Mouse (Mus musculus) lung, postnatal 4 days (tissue): ENCODE results near the gene Smad6.

Source experiments
- DNase-seq, 2 experiments: peaks; one replicate each; pipeline ENCODE4 v3.0.0; 2021

Gene Smad6

DNA sequence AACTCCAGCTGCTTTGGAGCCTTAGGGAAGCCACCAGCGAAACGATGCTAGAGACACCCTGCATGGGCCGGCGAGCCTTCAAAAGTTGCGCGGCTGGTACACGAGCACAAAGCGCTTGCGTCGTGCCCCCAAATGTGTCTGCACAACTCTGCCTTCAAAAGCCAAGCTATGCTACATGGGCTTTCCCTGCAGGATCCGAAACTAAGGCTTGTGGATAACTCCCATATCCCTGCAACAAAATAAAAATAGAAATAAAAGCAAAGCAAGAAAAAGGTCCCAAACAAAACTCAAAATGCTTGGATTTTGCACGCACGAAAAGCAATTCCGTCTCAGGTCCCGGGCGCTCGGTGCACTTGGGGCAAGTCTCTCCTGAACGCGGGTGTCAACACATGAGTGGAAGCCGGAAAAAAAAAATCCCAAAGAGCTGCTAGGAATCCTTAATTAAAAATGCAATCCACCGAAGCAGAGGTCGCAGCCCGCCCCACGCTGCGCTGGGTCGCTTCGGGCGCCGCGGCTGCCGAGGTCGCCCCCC lies 474 bp downstream of the Smad6 start:
- DNase-seq: no peak

DNA sequence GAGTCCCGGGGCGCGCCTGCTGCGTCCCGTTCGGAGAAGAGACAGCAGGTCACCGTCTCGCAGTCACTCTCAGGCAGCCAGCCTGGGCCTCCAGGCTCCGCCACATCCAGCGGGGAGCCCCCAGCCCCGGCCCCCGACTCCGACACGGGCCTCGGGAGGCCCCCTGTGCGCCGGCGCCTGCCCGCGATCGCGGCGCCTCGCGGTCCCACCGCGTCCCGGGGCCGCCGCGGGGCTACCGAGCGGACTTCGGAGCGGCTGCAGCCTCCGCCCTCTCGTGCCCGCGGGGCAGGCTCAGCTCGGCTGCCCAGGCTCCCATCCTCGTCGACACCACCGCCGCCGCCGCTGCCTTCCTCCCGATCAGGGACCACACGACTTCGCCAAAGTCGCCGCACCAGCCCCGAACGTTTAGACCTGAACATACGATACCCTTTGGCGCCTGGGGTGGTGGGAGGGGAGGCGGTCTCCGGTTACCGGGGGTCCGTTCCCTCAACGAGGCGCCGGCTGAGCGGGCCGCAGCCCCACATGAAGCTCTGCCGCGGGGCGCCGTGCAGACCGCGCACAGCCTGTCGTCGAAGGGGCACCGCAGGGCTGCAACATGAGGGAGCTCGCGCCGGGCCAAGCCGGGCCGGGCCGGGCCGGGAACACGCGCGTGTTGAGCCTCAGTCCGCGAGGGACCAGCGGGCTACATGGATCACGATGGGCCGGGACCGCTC lies 1.1 kb downstream of the Smad6 start:
- DNase-seq: peak; percentile 51 to 62

DNA sequence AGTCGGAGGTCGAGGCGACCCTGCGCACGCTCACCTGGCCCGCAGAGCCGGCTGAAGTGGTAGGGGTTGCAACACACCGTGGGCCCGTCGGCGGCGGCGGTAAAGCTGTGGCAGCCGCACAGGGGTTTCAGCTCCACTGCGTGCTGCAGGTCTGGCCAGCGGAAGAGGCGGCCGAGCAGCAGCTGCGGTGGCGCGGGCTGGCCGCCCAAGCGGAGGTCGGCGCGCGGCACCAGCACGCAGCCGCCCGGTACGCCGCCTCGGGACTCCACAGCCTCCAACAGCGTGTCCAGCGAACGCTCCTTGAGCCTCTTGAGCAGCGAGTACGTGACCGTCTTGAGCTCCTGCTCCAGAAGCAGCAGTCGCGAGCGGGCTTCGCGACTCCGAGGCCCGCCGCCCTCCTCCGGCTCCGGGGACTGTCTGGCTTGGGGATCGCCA lies 1.7 kb downstream of the Smad6 start:
- peak; percentile 52 to 69 for DNase-seq

DNA sequence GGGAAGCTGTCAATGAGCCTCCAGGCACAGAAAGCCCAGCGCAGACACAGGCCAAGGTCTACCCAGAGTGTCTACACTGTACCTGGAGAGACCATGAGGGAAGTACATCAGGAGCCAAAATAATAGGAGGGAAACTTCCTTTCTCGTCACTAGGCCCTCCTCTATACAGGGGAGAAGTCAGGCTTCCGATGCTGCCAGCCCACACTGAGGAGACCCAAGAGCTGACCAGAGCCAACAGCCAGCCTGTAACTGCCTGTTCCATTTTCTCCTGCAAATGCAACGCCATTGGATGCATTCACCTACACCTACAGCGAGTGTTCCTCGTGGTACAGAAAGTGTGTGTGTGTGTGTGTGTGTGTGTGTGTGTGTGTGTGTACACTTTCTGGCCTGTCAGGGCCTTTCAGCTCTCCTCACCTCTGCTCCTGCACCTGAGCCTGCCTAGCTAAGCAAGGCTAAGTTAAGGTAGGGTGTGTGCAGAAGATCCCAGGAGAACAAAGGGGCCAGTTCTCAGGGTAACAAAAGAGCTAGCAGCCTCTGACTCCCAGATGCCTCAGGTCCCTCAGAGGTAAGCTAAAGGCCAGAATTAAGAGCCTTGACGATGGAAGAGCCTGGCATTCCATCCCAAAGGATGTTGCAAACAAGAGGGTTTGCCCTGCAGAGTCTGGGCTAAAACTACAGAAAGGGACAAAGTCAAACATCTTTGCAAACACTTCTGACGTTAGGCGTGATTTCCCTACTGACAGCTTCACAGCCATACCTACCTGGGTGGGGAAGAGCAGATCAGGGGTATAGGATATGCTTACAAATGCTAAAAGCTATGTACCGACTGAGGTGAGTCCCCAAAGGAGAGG lies 2.6 kb downstream of the Smad6 start:
- no peak for DNase-seq

DNA sequence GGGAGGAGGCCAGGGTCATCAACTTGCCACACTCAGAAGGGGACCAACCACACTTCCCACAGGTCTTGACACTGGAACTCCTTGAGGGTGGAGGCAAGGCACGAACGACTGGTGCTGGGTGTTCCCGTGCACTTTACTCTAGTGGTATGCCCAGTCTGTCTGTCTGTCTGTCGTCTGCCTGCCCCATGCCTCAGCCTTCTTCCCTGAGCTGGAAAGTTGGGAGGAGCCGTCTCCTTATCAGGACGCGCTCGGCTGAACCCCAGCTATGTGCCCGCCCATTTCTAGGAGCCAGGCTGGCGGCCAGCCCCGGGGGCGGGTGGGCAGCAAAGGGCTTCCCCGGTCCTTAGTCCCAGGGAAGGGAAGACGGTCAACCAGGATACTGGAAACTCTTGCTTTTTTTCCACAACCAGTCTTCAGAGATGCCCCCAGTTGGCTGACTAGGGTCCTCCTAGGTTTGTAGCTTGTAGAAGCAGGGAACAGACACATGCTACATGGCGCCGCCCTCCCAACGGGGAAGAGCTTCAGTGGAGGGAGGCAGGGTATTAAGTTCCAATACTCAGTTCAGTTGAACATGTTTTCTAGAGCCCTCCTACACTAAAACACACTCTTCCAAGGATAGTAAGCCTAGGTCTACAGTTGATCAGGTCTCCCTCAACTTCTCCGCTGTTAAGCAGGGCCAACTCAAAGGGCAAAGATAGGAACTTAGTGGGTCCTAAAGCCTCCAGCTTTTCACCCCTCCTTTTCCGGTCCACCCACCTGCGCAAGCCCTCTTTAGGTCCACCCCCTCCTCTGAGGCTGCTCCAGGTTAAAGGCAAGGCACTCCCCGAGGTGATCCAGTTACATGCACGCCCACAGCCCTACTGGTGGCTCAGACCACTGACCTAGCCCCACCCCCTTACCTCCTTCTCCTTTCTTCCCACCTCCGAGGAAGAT lies 3.7 kb downstream of the Smad6 start:
- DNase-seq: peak; percentile 78 to 89

DNA sequence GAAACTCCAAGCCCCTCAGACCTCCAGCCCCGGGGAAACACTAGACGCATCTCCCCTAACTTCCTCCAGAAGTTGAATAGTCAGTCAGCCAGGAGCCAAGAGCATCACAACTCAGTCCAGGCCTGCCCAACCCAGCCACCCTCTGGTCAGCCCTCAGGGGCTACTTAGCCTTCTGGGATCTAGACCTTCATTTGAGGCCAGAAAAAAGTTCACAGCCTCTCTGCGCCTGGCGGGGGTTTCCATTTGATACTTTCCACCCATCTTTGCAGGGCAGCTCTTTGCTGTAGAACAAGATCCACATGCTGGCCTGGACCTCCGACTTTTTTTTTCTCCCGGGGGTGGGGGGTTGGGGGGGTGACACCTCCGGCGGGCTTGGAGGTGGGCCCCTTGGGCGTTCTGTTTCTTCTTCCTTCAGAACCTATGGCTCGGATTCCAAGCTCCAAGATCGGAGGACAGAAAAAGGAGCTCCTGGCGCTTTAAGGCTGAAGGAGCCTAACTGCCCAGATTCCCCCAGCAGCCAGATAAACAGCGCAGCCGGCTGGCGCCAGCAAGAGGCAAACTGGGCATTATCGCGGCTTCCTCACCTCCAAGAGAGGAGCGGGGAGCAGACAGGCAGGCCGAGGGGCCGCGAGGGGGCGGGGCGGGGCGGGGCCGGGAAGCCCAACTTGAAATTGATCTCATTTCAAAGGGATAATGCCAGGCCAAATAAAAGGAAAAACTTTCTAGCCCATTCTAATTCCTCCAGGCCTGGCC lies 5.0 kb downstream of the Smad6 start:
- DNase-seq: peak; percentile 66 to 84

DNA sequence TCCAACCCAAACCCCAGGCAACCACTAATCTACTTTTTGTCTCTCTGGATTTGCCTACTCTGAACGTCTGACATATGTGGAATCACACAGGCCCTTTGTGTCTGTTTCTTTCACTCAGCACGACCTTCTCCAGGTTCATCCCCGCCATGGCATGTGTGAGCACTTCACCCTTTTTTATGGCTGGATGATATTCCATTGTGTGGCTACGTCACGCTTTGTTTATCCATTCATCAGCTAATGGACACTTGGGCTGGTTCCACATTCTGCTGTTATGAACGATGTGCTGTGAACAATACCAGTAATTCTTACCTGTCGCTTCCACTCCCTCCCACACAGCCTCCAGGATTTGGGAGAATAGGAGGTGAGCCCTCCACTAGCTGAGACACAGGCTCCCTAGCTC lies 5.8 kb downstream of the Smad6 start:
- DNase-seq: no peak

DNA sequence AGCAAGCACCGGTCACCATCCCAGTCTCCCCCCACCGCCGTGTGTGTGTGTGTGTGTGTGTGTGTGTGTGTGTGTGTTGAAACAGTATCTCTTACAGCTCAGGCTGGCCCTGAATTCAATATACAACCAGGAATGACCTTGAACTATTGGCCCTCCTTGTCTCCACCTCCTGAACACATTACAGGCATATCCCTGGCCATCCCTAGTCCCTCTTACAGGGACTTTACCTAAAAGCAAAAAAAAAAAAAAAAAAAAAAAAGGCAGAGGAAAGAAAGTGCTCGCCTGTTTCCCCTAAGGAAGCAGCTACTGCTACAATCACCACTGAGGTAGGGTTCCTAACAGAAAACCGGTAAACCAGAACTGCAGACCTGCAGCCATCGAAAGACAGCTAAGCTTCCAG lies 7.1 kb downstream of the Smad6 start:
- no peak for DNase-seq

DNA sequence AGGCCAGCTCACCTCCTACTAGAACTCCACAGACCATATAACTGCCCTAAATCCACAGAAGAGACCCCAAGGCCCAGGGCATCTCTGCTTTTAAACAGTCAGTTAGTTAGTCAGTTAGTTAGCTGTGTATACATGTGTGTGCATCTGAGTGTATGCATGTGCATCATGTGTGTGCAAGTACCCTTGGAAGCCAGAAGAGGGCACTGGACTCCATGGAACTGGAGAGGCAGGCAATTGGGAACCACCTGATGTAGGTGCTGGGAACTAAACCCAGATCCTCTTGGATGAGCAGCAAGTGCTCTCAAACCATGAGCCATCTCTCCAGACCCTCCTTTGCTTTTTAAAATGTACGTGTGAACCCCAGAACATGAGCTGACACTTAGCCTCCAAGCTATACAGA lies 10.5 kb downstream of the Smad6 start:
- no peak for DNase-seq

DNA sequence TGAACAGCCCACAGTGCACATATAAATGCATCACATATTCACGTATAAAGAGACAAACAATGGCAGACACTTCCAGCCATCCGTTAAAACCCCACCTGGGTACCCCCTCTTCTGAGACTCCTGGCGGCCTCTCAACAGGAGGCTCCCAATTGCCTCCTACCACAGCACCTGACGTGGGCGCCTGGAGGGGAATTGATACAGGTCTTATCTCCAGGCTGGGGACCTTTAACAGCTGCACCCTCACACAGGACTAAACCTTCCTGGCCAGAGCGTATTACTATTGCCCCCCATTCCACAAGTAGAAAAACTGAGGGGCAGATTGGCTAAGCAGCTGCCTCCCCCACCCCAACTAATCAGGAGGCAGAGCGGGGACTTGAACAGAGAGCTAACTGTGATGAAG lies 18.9 kb downstream of the Smad6 start:
- no peak for DNase-seq

DNA sequence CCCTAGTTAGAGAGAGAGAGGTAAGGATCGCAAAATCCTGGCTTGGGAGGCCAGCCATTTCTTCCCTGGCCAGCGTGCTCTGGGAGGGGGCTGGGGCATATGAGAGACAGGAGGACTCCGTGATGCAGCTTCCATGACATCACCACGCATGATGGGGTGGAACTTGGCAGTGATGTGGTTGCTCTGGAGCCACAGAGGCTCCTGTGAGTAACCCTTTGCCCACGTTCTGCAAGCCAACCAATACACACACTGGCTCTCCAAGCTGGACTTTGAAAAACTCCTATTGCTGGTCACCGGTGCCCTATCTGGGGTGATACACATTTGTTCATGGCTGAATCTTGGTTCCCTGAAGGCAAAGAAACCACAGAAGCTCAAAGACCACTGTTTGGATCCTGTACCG lies 20.8 kb downstream of the Smad6 start:
- DNase-seq: no peak

DNA sequence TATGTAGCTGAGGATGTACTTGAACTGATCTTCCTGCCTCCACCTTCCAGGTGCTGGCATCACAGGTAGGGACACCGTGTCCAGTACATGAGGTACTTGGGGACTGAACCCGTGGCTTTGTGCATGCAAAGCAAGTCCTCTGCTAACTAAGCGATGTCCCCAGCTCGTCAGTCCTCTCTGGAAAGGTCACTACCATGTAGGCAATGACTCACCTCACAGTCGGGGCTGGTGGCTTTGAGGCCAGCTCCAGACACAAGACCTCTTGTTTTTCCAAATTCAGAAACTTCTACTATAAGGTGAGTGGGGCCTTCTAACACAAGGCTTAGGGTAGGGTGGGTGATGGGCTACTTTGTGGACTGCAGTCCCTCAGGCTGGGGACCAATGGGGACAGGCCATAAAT lies 21.8 kb downstream of the Smad6 start:
- no peak for DNase-seq

DNA sequence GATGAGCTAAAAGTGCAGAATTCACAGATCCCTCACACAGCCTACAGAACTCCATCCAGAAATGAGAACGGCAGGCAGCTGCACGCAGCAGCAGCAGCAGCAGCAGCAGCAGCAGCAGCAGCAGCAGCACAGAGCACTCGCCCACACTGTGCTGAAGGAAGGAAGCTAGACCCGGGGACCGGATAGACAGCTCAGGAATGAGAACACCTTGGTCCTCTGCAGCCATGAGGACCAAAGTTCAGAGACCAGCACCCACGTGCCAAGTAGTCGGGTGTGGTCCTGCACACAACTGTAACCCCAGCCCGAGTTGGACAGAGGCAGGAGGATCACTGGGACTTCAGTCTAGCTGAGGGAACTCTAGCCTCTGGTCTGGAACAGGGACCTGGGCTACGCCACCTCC lies 22.7 kb downstream of the Smad6 start:
- no peak for DNase-seq

DNA sequence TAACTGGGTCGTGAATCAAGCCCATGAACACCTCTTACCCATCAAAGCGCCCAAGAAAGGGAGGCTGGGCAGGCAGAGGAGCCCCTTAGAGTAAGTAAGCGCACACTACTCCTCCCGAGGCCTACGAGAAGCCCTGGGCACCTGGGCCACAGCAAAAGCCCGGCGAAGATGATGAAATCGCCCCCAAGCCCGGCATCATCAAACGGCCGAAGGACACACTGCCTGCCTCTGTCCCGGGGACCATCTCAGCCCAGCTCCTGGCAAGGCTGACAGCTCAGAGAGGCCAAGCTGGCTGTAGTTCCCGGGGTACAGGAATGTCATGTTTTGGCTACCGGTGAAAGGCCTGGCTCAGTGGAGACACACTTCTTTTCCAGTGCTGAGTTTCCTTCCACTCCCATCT lies 23.8 kb downstream of the Smad6 start:
- DNase-seq: no peak

DNA sequence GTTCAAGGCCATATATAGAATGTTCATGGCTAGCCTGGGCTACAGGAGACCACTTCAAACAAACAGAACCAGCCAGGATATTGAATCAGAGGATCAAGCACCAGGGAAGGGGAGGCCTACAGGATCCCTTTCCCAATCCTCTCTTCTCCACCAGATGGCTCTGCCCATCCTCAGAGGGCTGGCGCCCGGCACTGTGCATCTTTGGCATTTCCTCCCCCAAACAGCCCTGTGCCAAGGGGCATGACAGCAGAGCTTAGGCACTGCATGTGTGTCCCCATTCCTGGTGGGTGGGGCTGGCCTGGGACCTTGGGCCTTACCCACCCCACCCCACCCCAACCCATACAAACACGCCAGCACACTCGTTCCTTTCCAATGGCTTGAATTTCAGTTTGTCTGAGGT lies 24.4 kb downstream of the Smad6 start:
- DNase-seq: peak; percentile 43 to 57

DNA sequence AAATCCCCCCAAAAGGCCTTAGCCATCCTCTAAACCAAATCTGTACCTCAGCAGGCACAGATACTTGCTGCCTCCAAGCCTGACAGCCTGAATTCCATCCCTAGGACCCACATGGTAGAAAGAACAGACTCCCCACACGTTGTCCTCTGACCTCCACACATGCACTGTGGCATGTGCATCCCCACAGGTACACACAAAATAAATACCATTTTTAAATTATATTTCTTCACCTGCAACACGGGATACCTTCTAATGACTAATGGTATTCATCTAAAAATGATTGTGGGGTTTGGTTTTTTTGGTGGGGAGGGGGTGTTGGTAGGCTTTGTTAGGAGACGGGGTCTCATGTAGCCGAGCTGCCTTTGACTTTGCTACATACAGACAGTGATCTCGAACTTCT lies 28.6 kb downstream of the Smad6 start:
- no peak for DNase-seq

DNA sequence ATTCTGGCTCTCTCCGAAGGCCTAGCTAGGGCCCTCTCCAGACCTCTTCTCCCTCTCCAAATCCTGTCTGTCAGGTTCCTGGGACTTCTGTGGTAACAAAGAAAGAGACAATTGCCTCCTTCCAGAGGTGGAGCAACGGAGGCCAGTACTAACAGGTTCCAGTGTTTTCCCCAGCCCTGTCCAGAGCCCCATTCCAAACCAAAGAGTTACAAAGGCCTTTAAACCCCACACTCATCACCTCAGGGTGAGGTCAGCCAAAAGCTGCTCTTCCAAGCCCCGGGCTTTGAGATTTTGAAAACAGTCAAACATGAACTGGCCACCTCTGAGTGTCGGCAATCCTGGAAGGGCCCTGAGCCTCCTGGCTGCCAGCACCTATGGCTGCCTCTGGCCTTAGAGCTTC lies 29.1 kb downstream of the Smad6 start:
- DNase-seq: no peak

DNA sequence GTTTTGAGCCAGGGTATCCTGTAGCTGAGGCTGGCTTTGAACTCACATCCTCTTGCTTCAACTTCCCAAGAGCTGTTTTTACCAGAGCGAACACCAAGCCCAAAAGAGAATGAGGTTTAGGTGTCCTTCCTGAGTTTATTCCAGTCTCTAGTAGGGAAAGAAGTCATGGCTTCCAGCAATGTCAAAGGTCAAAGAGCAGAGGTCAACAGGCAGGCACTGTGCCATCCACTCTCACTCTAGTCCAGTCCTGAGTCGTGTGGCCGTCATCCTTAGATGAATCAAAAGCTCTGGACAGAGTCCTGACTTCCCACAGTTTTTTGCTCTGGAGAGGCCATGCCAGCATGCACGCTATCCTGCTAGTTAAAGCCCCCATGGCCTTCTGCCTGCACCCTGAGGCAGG lies 30.7 kb downstream of the Smad6 start:
- no peak for DNase-seq

DNA sequence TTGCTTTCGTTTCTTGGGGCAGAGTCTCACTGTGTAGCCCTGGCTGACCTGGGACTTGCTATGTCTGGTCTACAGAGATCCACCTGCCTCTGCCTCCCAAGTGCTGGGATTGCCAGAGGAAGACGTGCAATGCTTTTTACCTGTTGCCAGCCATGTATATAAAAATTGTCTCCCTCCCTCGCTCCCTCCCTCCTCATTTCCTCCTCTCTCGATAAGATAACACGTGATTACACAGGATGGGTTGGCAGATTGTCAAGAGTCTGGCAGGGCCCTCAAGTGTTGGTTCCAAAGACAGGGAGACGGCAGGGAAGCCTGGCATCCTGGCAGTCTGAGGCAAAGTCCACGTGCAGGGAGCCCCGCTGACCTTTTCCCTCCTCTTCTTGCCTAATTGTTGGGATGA lies 32.2 kb downstream of the Smad6 start:
- peak; percentile 57 to 66 for DNase-seq

DNA sequence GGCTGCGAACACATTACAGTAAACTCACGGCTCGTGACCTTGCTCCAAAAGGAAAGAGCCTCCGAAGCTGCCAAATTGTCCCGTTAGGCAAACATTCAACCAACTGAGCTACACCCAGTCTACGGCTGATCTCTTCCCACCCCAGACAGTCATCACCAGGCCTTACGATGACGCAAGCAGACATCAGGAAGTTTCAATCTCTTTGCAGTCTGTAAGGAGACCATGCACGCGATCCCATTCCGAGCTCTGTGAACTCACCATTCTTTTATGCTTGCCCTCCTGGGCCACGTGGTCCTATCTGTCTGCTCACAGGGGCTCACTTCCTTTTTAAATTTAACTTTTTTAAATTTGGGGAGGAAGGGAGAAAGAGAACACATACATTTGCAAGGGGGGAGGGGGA lies 32.6 kb downstream of the Smad6 start:
- peak in 1 of 2 experiments; percentile 53 for DNase-seq

DNA sequence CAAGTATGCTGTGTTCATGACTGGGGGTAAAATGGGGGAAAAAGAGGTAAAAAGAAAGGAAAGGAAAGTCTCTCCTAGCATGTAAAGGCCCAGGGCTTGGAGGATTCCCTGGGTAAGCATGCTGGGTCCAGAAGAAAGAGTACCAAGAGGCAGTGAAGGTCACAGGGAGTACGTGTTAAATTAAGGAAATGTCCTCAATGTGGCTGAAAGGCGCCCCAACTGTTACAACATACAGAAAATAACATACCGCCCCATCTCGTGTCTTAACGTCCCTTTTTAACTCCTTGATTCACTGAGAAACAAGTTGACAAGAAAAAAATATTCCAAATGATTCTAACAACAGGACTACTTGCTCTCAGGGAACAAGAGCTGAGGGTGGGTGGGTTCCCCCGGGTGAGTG lies 36.7 kb downstream of the Smad6 start:
- DNase-seq: no peak

DNA sequence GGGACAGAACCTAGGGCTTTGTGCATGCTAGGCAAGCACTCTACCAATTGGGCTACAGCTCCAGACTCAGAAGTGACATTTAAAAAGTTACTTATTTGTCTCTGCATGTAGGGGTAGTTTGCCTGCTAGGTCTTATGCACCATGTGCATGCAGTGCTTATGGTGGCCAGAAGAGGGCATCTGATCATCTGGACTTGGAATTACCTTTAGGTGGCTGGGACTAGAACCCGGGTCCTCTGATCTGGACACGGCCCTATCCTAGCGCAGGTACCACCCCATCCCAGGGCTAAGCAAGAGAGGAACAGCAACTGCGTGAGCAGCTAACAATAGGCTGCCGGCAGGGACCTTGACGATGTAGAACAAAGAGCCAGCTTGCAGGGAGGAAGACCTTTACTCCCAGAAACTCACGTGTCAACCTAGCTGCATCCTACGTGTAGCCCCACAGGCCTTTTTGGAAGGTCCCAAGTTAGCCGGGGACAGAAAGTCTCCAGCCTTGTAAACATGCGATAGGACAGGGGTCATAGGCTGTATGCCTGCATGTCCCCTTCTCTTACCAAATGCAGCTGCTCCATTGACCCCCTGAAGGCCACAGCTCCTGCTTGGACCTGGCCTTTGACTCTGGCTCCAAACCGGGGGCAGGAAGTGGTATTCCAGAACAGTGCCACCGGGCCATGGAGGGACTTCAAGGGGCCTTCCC lies 38.8 kb downstream of the Smad6 start:
- no peak for DNase-seq
